Mouse (Mus musculus) mouse embryonic stem cell (cell line): ENCODE measurements at regions not wholly inside any gene's neighbourhood (a gene's known extent, or its start where the extent isn't known, plus 50 kb on each side); places are given as distances from the start of the nearest gene placed in this dataset.

ENCODE experiments used
- in situ Hi-C, 2 experiments: fragments of 300-500 bp; cut with MboI; formaldehyde crosslinking; loops; 1 replicate in 1 of 2; 3 replicates in 1 of 2; pipeline ENCODE4 v1.14.3; 2019 to 2020; ENCODE audit warnings: low sequenced_read_pairs in 2 of 2, low pct_unique_long_range_greater_than_20kb in 1 of 2, mixed read lengths in 1 of 2; ENCODE audit not compliant: unreplicated experiment in 1 of 2

DNA sequence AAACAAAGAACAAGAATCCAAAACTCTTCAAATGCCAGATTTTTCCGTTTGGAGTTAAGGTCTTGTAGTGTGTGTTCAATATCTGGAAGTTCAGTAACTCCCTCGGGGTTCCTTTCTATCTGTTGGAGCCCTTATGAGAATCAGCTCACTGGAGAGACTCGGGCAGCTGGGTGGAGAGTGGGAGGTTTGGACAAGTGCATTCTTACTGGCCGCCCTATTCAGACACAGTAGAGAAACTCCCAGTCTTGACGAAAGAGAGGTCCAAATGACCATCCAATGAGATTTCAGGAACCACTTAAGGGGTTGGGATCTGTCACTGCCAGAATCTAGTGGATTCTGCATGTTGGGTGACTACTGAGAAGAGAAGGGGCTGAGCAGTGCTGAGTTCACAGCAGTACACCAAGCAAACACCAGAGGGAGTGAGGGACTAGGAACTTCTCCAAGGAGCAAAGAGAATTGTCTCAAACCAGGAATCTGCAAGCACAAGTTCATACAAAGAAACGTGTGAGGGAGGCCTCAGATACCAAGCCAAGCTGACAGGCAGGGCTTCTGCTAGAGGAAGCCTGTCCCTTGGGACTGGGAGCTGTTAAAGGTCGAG, 310.0 kb upstream of the Magi2 start:
- in situ Hi-C loops = loop anchor here (25.0 kb wide), 2 partner anchors 346 to 454 kb away; no protein-coding TSS in a partner anchor

DNA sequence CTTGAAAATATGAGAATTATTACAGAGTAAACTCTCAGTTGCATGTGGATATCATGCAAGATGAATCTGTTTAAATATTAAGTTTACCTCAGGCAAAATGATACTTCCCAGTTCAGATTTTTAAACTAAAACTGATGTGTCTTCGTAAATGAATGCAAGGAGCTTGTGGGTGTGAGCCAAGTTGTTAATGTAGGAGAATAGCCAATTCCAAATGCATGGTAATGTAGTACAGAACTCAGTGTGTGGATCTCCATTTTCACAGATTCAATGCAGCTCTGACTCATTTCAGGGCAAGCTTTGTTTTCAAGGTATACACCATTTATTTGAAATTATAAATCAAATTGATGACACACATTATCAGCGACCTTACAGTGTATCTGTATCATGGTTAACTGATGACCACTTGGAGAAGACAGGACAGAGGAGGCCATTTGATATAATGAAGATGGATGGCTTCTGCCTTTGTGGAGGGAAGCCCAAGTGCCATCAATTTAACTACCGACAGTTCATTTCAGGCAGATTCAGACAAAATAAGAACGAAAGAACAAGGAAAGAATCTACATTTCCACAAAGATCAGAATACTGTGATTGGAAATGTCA, 272.9 kb upstream of the Magi2 start:
- in situ Hi-C loops = no loop called here
